Mouse (Mus musculus) limb, embryonic 11.5 days (tissue): ENCODE measurements around the gene Il24. TPM values are rescaled to one million over a fixed set of nuclear protein-coding genes. Genes with fewer than 3 reads are reported as not detected.

Experiments
- ATAC-seq: fragments of 200-750 bp; cut with Nextera tagmentation; 2 replicates; pipeline ENCODE4 v1.8.0; 2017; ENCODE audit warnings: low read depth; ENCODE audit not compliant: insufficient number of reproducible peaks, low FRiP score, low TSS enrichment
- DNase-seq: peaks from one replicate; pipeline ENCODE4 v3.0.0-alpha.2; 2015; ENCODE audit warnings: low spot score
- H3K27ac ChIP-seq: fragments of 300-500 bp; sonication (generic); replicated peaks from 2 replicates; pipeline ENCODE4 v1.5.1; 2014; ENCODE audit warnings: low read depth, mild to moderate bottlenecking, low read length
- H3K27me3 ChIP-seq: fragments of 300-500 bp; sonication (generic); 2 replicates; pipeline ENCODE4 v1.6.1; 2014; ENCODE audit warnings: mild to moderate bottlenecking, low read length, mixed read lengths; ENCODE audit not compliant: control insufficient read depth, insufficient read depth
- H3K36me3 ChIP-seq: fragments of 300-500 bp; sonication (generic); 2 replicates; pipeline ENCODE4 v1.6.1; 2014; ENCODE audit warnings: mild to moderate bottlenecking, low read length, moderate library complexity, mixed read lengths; ENCODE audit not compliant: control insufficient read depth, insufficient read depth
- H3K4me1 ChIP-seq: fragments of 300-500 bp; sonication (generic); 2 replicates; pipeline ENCODE4 v1.6.1; 2014; ENCODE audit warnings: low read length, mixed read lengths; ENCODE audit not compliant: control insufficient read depth, insufficient read depth
- H3K4me2 ChIP-seq: fragments of 300-500 bp; sonication (generic); 2 replicates; pipeline ENCODE4 v1.6.1; 2014; ENCODE audit warnings: low read depth, mild to moderate bottlenecking, moderate library complexity; ENCODE audit not compliant: severe bottlenecking
- H3K4me3 ChIP-seq: fragments of 300-500 bp; sonication (generic); 2 replicates; pipeline ENCODE4 v1.5.1; 2014; ENCODE audit warnings: low read depth, low read length
- H3K9ac ChIP-seq: fragments of 300-500 bp; sonication (generic); 2 replicates; pipeline ENCODE4 v1.6.1; 2014; ENCODE audit warnings: mild to moderate bottlenecking, low read length
- H3K9me3 ChIP-seq: fragments of 300-500 bp; sonication (generic); 2 replicates; pipeline ENCODE4 v1.6.1; 2016; ENCODE audit warnings: low read length; ENCODE audit not compliant: control insufficient read depth
- WGBS: fragments of 180-500 bp; shearing (Covaris S2); extraction: QIAGEN DNeasy Blood & Tissue Kit; methylation state at CpG from one replicate; pipeline ENCODE4 v1.1.7; 2014; 5-methylcytosine and 5-hydroxymethylcytosine counted together
- polyA plus RNA-seq: library from polyadenylated mRNA; unstranded; fragments of >200 nt; fragmentation: Nextera tagmentation; extraction: Ambion mirVana; gene quantifications from 2 replicates; pipeline ENCODE4 v1.2.1, GENCODE M21; 2014

Il24 gene
- polyA plus RNA-seq, 1 experiment from 2014 or later, result not detected

- no peak for ATAC-seq
- H3K4me1 ChIP-seq, result no peaks in the 10 kb centered on the region
- no peak for DNase-seq
- no peak overlapping the region for H3K9ac ChIP-seq
- H3K27me3 ChIP-seq, result no peaks in the 10 kb centered on the region
- H3K9me3 ChIP-seq, result no peaks in the 10 kb centered on the region
- H3K4me3 ChIP-seq, result no peak overlapping the region
- H3K36me3 ChIP-seq, result no peaks in the 10 kb centered on the region
- no peak overlapping the region for H3K27ac ChIP-seq
- H3K4me2 ChIP-seq, result no peak overlapping the region
- 91% methylated on average over 7 of the region's 7 CpGs for WGBS
Measured at GRCm38 (mm10) chr1:130844516-130844915, 42.7 kb downstream of the Il24 start.

- no peaks in the 10 kb centered on the region for H3K9me3 ChIP-seq
- H3K36me3 ChIP-seq, result no peaks in the 10 kb centered on the region
- WGBS, result 90% methylated on average over 7 of the region's 7 CpGs
- no peak overlapping the region for H3K4me2 ChIP-seq
- H3K27me3 ChIP-seq, result no peaks in the 10 kb centered on the region
- no peaks in the 10 kb centered on the region for H3K4me1 ChIP-seq
- DNase-seq, result no peak
- H3K27ac ChIP-seq, result no peak overlapping the region
- no peak overlapping the region for H3K4me3 ChIP-seq
- no peak for ATAC-seq
- no peak overlapping the region for H3K9ac ChIP-seq
Measured at GRCm38 (mm10) chr1:130841621-130842020, 45.6 kb downstream of the Il24 start.

- H3K27me3 ChIP-seq, result no peaks in the 10 kb centered on the region
- ATAC-seq (no peak), DNase-seq (no peak)
- H3K4me2 ChIP-seq, result no peak overlapping the region
- no peak overlapping the region for H3K4me3 ChIP-seq
- WGBS, result 43% methylated on average over 8 of the region's 8 CpGs
- no peak overlapping the region for H3K9ac ChIP-seq
- no peaks in the 10 kb centered on the region for H3K9me3 ChIP-seq
- H3K27ac ChIP-seq, result no peak overlapping the region
- no peaks in the 10 kb centered on the region for H3K4me1 ChIP-seq
- H3K36me3 ChIP-seq, result no peaks in the 10 kb centered on the region
Measured at GRCm38 (mm10) chr1:130840599-130841379, 46.5 kb downstream of the Il24 start.

- no peak for ATAC-seq
- H3K27me3 ChIP-seq, result no peaks in the 10 kb centered on the region
- H3K4me2 ChIP-seq, result no peak overlapping the region
- H3K9ac ChIP-seq, result no peak overlapping the region
- no peaks in the 10 kb centered on the region for H3K4me1 ChIP-seq
- no peak for DNase-seq
- H3K4me3 ChIP-seq, result no peak overlapping the region
- H3K27ac ChIP-seq, result no peak overlapping the region
- no peaks in the 10 kb centered on the region for H3K9me3 ChIP-seq
- H3K36me3 ChIP-seq, result no peaks in the 10 kb centered on the region
- 58% methylated on average over 6 of the region's 6 CpGs for WGBS
Measured at GRCm38 (mm10) chr1:130838288-130838687, 49.0 kb downstream of the Il24 start.

GRCm38 (mm10) chr1:130835161-130835936 is 51.9 kb downstream of the Il24 start:
- Histone ChIP-seq H3K36me3 (no peaks in the 10 kb centered on the region), H3K27me3 (no peaks in the 10 kb centered on the region), H3K4me1 (no peaks in the 10 kb centered on the region), H3K27ac (no peak overlapping the region), H3K4me3 (no peak overlapping the region), H3K9ac (no peak overlapping the region), H3K9me3 (no peaks in the 10 kb centered on the region), H3K4me2 (no peak overlapping the region)
- WGBS, result 91% methylated on average over 6 of the region's 6 CpGs
- no peak for ATAC-seq
- DNase-seq, result no peak

GRCm38 (mm10) chr1:130832230-130833149 is 54.8 kb downstream of the Il24 start:
- no peak overlapping the region for H3K27ac ChIP-seq
- no peaks in the 10 kb centered on the region for H3K36me3 ChIP-seq
- H3K9ac ChIP-seq, result no peak overlapping the region
- H3K4me2 ChIP-seq, result no peak overlapping the region
- WGBS, result 70% methylated on average over 5 of the region's 5 CpGs
- H3K4me3 ChIP-seq, result no peak overlapping the region
- ATAC-seq (no peak), DNase-seq (no peak)
- H3K4me1 ChIP-seq, result no peaks in the 10 kb centered on the region
- no peaks in the 10 kb centered on the region for H3K9me3 ChIP-seq
- no peaks in the 10 kb centered on the region for H3K27me3 ChIP-seq

Other genes with a start within 250 kb of the Il24 start
- not detected in 2 replicates for gene C4bp, start 225.8 kb downstream of the Il24 start, polyA plus RNA-seq
- not detected in 2 replicates for gene Gm29427, start 171.7 kb downstream of the Il24 start, polyA plus RNA-seq
- 5.9 and 7.2 TPM in 2 replicates for gene Yod1, start 170.1 kb downstream of the Il24 start, polyA plus RNA-seq
- 4.5 and 5.8 TPM in 2 replicates for gene Pfkfb2, start 158.2 kb downstream of the Il24 start, polyA plus RNA-seq
- 0.34 and 0.59 TPM in 2 replicates for gene AA986860, start 155.5 kb downstream of the Il24 start, polyA plus RNA-seq
- gene Fcamr, start 86.6 kb downstream of the Il24 start, polyA plus RNA-seq, result not detected in 2 replicates
- gene Pigr, start 60.8 kb downstream of the Il24 start, polyA plus RNA-seq, result not detected in 2 replicates
- 0.45 TPM in 1 of 2 replicates, not detected in the other for gene Fcmr, start 21.8 kb downstream of the Il24 start, polyA plus RNA-seq
- not detected in 2 replicates for gene Il20, start 24.0 kb upstream of the Il24 start, polyA plus RNA-seq
- gene Il19, start 52.7 kb upstream of the Il24 start, polyA plus RNA-seq, result not detected in 2 replicates
- 0.24 TPM in 1 of 2 replicates, not detected in the other for gene Il10, start 132.4 kb upstream of the Il24 start, polyA plus RNA-seq
- gene Mapkapk2, start 210.4 kb upstream of the Il24 start, polyA plus RNA-seq, result 43.5 and 47.6 TPM in 2 replicates